Mouse (Mus musculus) intestine, embryonic 16.5 days (tissue): ENCODE results near the gene Srf. TPM values are rescaled to one million over a fixed set of nuclear protein-coding genes. Genes with fewer than 3 reads are reported as not detected.
A peak's percentile ranks its signal among the peaks of the same experiment; 100 is the strongest.

Source experiments
- ATAC-seq: fragments of 200-750 bp; cut with Nextera tagmentation; 2 replicates; pipeline ENCODE4 v1.8.0; 2017; ENCODE audit warnings: moderate TSS enrichment, moderate library complexity
- H3K27ac ChIP-seq: fragments of 300-500 bp; sonication (generic); 2 replicates; pipeline ENCODE4 v1.5.1; 2014; ENCODE audit warnings: mild to moderate bottlenecking, low read length
- H3K27me3 ChIP-seq: fragments of 300-500 bp; sonication (generic); replicated peaks from 2 replicates; pipeline ENCODE4 v1.6.1; 2014; ENCODE audit warnings: low read length, control low read depth, mixed read lengths; ENCODE audit not compliant: control insufficient read depth, insufficient read depth
- H3K36me3 ChIP-seq: fragments of 300-500 bp; sonication (generic); 2 replicates; pipeline ENCODE4 v1.6.1; 2014; ENCODE audit warnings: low read length, control low read depth; ENCODE audit not compliant: control insufficient read depth, insufficient read depth
- H3K4me1 ChIP-seq: fragments of 300-500 bp; sonication (generic); 2 replicates; pipeline ENCODE4 v1.6.1; 2014; ENCODE audit warnings: low read length, control low read depth, mixed read lengths; ENCODE audit not compliant: control insufficient read depth, insufficient read depth
- H3K4me2 ChIP-seq: fragments of 300-500 bp; sonication (generic); 2 replicates; pipeline ENCODE4 v1.6.1; 2014; ENCODE audit warnings: low read depth, low read length, control low read depth
- H3K4me3 ChIP-seq: fragments of 300-500 bp; sonication (generic); 2 replicates; pipeline ENCODE4 v1.5.1; 2014; ENCODE audit warnings: mild to moderate bottlenecking, low read length
- H3K9ac ChIP-seq: fragments of 300-500 bp; sonication (generic); 2 replicates; pipeline ENCODE4 v1.6.1; 2014; ENCODE audit warnings: low read depth, low read length
- H3K9me3 ChIP-seq: fragments of 300-500 bp; sonication (generic); 2 replicates; pipeline ENCODE4 v1.6.1; 2016; ENCODE audit warnings: low read length, control low read depth; ENCODE audit not compliant: control insufficient read depth
- WGBS: fragments of 180-500 bp; shearing (Covaris S2); extraction: QIAGEN DNeasy Blood & Tissue Kit; methylation state at CpG from one replicate; pipeline ENCODE4 v1.1.7; 2014; 5-methylcytosine and 5-hydroxymethylcytosine counted together
- polyA plus RNA-seq: library from polyadenylated mRNA; unstranded; fragments of >200 nt; fragmentation: Nextera tagmentation; extraction: Ambion mirVana; gene quantifications from 2 replicates; pipeline ENCODE4 v1.2.1, GENCODE M21; 2015

The Srf gene
- polyA plus RNA-seq, 1 experiment from 2014 or later, result 5.9 TPM

GRCm38 (mm10) chr17:46545813-46546564 is 10.0 kb downstream of the Srf start, which contains the start of gene Cul9:
Gene Cul9, minus strand, starts transcription at chr17:46546388.
- Histone ChIP-seq H3K27ac (no peak within 1 kb of the TSS), H3K9me3 (no peaks in the 10 kb centered on the region), H3K9ac (peak within 1 kb of the TSS; percentile 76), H3K4me3 (peak within 1 kb of the TSS; percentile 63), H3K4me1 (peaks cover 14% of the 10 kb centered on the region), H3K36me3 (peaks cover 13% of the 10 kb centered on the region), H3K27me3 (no peaks in the 10 kb centered on the region), H3K4me2 (peak within 1 kb of the TSS; percentile 93)
- ATAC-seq, result peak; percentile 63
- 5% methylated on average over 49 of the region's 49 CpGs for WGBS

GRCm38 (mm10) chr17:46543661-46544060 is 12.3 kb downstream of the Srf start:
- Histone ChIP-seq H3K4me1 (peaks cover 14% of the 10 kb centered on the region), H3K36me3 (peaks cover 2% of the 10 kb centered on the region; the same call in 1 of the 2 replicates), H3K9me3 (no peaks in the 10 kb centered on the region), H3K27me3 (no peaks in the 10 kb centered on the region), H3K4me2 (no peak overlapping the region), H3K27ac (no peak overlapping the region), H3K9ac (no peak overlapping the region), H3K4me3 (no peak overlapping the region)
- no peak for ATAC-seq
- 91% methylated on average over 12 of the region's 12 CpGs for WGBS

GRCm38 (mm10) chr17:46525579-46526307 is 30.2 kb downstream of the Srf start:
- ATAC-seq, result peak; percentile 58
- Histone ChIP-seq H3K4me1 (no peaks in the 10 kb centered on the region), H3K4me2 (no peak overlapping the region), H3K36me3 (no peaks in the 10 kb centered on the region), H3K9ac (no peak overlapping the region), H3K9me3 (no peaks in the 10 kb centered on the region), H3K27me3 (peaks cover 8% of the 10 kb centered on the region; the same call in 1 of the 2 replicates), H3K27ac (no peak overlapping the region), H3K4me3 (no peak overlapping the region)
- 42% methylated on average over 12 of the region's 12 CpGs for WGBS

GRCm38 (mm10) chr17:46525065-46525464 is 30.9 kb downstream of the Srf start:
- no peak for ATAC-seq
- 74% methylated on average over 10 of the region's 10 CpGs for WGBS
- Histone ChIP-seq H3K36me3 (no peaks in the 10 kb centered on the region), H3K4me3 (no peak overlapping the region), H3K4me1 (no peaks in the 10 kb centered on the region), H3K27ac (no peak overlapping the region), H3K9ac (no peak overlapping the region), H3K9me3 (no peaks in the 10 kb centered on the region), H3K4me2 (no peak overlapping the region), H3K27me3 (peaks cover 8% of the 10 kb centered on the region; the same call in 1 of the 2 replicates)

GRCm38 (mm10) chr17:46521963-46522668 is 33.9 kb downstream of the Srf start:
- no peaks in the 10 kb centered on the region for H3K9me3 ChIP-seq
- H3K4me2 ChIP-seq, result no peak overlapping the region
- no peak overlapping the region for H3K9ac ChIP-seq
- H3K27ac ChIP-seq, result no peak overlapping the region
- H3K36me3 ChIP-seq, result no peaks in the 10 kb centered on the region
- ATAC-seq, result no peak
- H3K4me3 ChIP-seq, result no peak overlapping the region
- no peaks in the 10 kb centered on the region for H3K4me1 ChIP-seq
- H3K27me3 ChIP-seq, result peaks cover 12% of the 10 kb centered on the region; the same call in 1 of the 2 replicates
- 38% methylated on average over 24 of the region's 24 CpGs for WGBS

- WGBS, result 75% methylated on average over 9 of the region's 9 CpGs
- no peaks in the 10 kb centered on the region for H3K36me3 ChIP-seq
- H3K4me1 ChIP-seq, result no peaks in the 10 kb centered on the region
- no peak overlapping the region for H3K27ac ChIP-seq
- ATAC-seq, result no peak
- peak overlapping the region; percentile 45; the same call in 1 of the 2 replicates for H3K9ac ChIP-seq
- no peak overlapping the region for H3K4me3 ChIP-seq
- H3K27me3 ChIP-seq, result peaks cover 12% of the 10 kb centered on the region; the same call in 1 of the 2 replicates
- 0 out of 2 replicates have a peak overlapping the region, but pooled peaks have one; percentile 44 for H3K4me2 ChIP-seq
- no peaks in the 10 kb centered on the region for H3K9me3 ChIP-seq
Observed at GRCm38 (mm10) chr17:46521174-46521573, 34.8 kb downstream of the Srf start.

GRCm38 (mm10) chr17:46520385-46520979 is 35.5 kb downstream of the Srf start:
- 39% methylated on average over 25 of the region's 25 CpGs for WGBS
- Histone ChIP-seq H3K36me3 (no peaks in the 10 kb centered on the region), H3K4me1 (no peaks in the 10 kb centered on the region), H3K4me3 (peak overlapping the region; percentile 18; the same call in 1 of the 2 replicates), H3K4me2 (peak overlapping the region; percentile 44), H3K27me3 (peaks cover 12% of the 10 kb centered on the region; the same call in 1 of the 2 replicates), H3K9ac (peak overlapping the region; percentile 45), H3K9me3 (no peaks in the 10 kb centered on the region), H3K27ac (no peak overlapping the region)
- 0 out of 2 replicates have a peak, but pooled peaks have one; percentile 38 for ATAC-seq

- peak overlapping the region; percentile 44 for H3K4me2 ChIP-seq
- ATAC-seq, result no peak
- no peak overlapping the region for H3K27ac ChIP-seq
- no peaks in the 10 kb centered on the region for H3K4me1 ChIP-seq
- H3K27me3 ChIP-seq, result peaks cover 12% of the 10 kb centered on the region; the same call in 1 of the 2 replicates
- H3K9me3 ChIP-seq, result no peaks in the 10 kb centered on the region
- H3K4me3 ChIP-seq, result no peak overlapping the region
- H3K9ac ChIP-seq, result peak overlapping the region; percentile 44
- H3K36me3 ChIP-seq, result no peaks in the 10 kb centered on the region
- WGBS, result 60% methylated on average over 10 of the region's 10 CpGs
Observed at GRCm38 (mm10) chr17:46519971-46520370, 36.0 kb downstream of the Srf start.
